Mouse (Mus musculus) myocyte (in vitro differentiated cells): ENCODE results near the gene Zfp574.

ENCODE experiments used
- POLR2A ChIP-seq: IDR thresholded peaks from one replicate; pipeline ENCODE4 v1.6.1; 2011; ENCODE audit warnings: low read depth, mild to moderate bottlenecking, control low read depth, moderate library complexity; ENCODE audit not compliant: insufficient read length
- USF1 ChIP-seq: IDR thresholded peaks from one replicate; pipeline ENCODE4 v1.6.1; 2011; ENCODE audit warnings: low read depth, mild to moderate bottlenecking, control low read depth, moderate library complexity

GRCm38 (mm10) chr7:25026452-25026851 lies 45.9 kb upstream of the Zfp574 start:
- no peak for TF ChIP-seq POLR2A
- TF ChIP-seq USF1 = no peak
